ENCODE assay signal across 15 mouse cellular contexts in the genomic region with DNA sequence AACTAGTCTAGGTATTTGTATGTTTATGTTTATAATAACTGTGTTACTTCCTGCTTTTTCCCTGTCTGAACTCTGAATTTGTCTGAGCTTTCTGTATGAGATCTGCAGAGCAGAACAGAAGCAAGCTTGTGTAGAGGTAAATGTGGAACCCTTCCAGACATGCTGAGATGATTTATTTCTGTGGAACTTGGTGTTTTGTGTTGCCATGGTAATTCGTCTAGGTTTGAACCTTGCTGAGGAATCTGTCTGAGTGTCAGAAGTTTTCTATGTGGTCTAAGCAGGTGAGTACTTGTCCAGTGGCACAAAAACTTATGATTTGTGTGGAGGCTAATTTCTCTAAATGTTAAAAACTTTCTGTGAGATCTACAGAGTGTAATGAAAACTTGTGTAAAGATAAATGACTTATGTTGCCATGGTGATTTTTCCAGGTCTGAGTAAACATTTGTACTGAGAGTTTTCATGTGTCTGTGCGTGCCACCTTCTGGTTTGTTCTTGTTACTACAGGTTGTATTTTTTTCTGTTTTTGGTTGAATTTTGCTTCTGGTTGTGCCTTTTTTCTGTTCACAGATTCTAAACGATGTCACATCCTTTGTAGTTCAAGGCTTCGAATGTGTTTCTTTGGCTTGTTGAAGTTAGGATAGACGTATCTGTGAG. TPM values are rescaled to one million over a fixed set of nuclear protein-coding genes. Genes with fewer than 3 reads are reported as not detected.
A peak's percentile ranks its signal among the peaks of the same experiment; 100 is the strongest.
DNase-seq lines count a peak whose midpoint lies in the region; ATAC-seq and TF ChIP-seq lines count a peak whose summit lies in the region.
"Had no signal": no experiment of that assay in that cellular context is flagged by ENCODE, and none has a peak within 500 bp of the region (broad histone marks: within the 10 kb centered on the region; RNA-seq: fewer than 3 reads in every experiment).

No protein-coding gene starts in this region.

- TF ChIP-seq CTCF in stomach, postnatal 0 days (IDR thresholded peaks at IDR 0.05; ENCODE audit: low read depth) = peak; percentile 38
- TF ChIP-seq CTCF in thymus, adult 2 months (IDR thresholded peaks at IDR 0.05; ENCODE audit: borderline replicate concordance, control insufficient read depth, extremely low read depth, insufficient read depth, low read length, poor library complexity) = no peak

- no peak overlapping the region for H3K4me2 ChIP-seq in stomach, postnatal 0 days (replicated peaks; ENCODE audit: low read depth)
- H3K4me2 ChIP-seq: limb, embryonic 12.5 days had no signal

- no peak for TF ChIP-seq POLR2A in thymus, adult 2 months (IDR thresholded peaks at IDR 0.05; ENCODE audit: control insufficient read depth, extremely low read depth, insufficient read depth, low read length, poor library complexity)

- H3K9ac ChIP-seq in stomach, postnatal 0 days (ENCODE audit: low read length) = no peak overlapping the region
- H3K9ac ChIP-seq: limb, embryonic 12.5 days; liver, postnatal 0 days had no signal

- no peaks in the 10 kb centered on the region for H3K4me1 ChIP-seq in stomach, postnatal 0 days (replicated peaks; ENCODE audit: control insufficient read depth, insufficient read depth)
- no peaks in the 10 kb centered on the region for H3K4me1 ChIP-seq in thymus, adult 2 months (replicated peaks; ENCODE audit: control insufficient read depth, insufficient read depth, low read length)
- H3K4me1 ChIP-seq: limb, embryonic 12.5 days had no signal

- no peak for ATAC-seq in stomach, postnatal 0 days (ENCODE audit: low FRiP score, low TSS enrichment)
- ATAC-seq: liver, postnatal 0 days had no signal

- no peak overlapping the region for H3K27ac ChIP-seq in stomach, postnatal 0 days (replicated peaks)
- no peak overlapping the region for H3K27ac ChIP-seq in thymus, adult 2 months (ENCODE audit: control insufficient read depth, insufficient read depth, low read length)
- H3K27ac ChIP-seq: limb, embryonic 12.5 days had no signal

- no peaks in the 10 kb centered on the region for H3K27me3 ChIP-seq in stomach, postnatal 0 days (ENCODE audit: control insufficient read depth, insufficient read depth, low read length)
- no peaks in the 10 kb centered on the region for H3K27me3 ChIP-seq in thymus, adult 2 months (ENCODE audit: control insufficient read depth, insufficient read depth, low read length)
- H3K27me3 ChIP-seq: limb, embryonic 12.5 days had no signal

- H3K4me3 ChIP-seq in stomach, postnatal 0 days (ENCODE audit: low read depth, low read length) = no peak overlapping the region
- H3K4me3 ChIP-seq in thymus, adult 2 months (ENCODE audit: control insufficient read depth, insufficient read depth, low read length) = no peak overlapping the region
- H3K4me3 ChIP-seq: limb, embryonic 12.5 days; myocyte had no signal

- no peaks in the 10 kb centered on the region for H3K36me3 ChIP-seq in stomach, postnatal 0 days (ENCODE audit: control insufficient read depth, insufficient read depth, low read length)
- H3K36me3 ChIP-seq in thymus, adult 2 months (ENCODE audit: control insufficient read depth, insufficient read depth, low read length) = no peaks in the 10 kb centered on the region
- H3K36me3 ChIP-seq: limb, embryonic 12.5 days had no signal

- no peaks in the 10 kb centered on the region for H3K9me3 ChIP-seq in stomach, postnatal 0 days (ENCODE audit: control insufficient read depth, low read length)

- WGBS in stomach, postnatal 0 days = 66% methylated on average over 5 of the region's 5 CpGs
- 78% methylated on average over 5 of the region's 5 CpGs for WGBS in thymus, adult 2 months

- peak; percentile 7 for DNase-seq in layer of hippocampus, adult 11-12 months (ENCODE audit: low spot score)
- no peak for DNase-seq in layer of hippocampus, postnatal 25 days (ENCODE audit: extremely low spot score in 1 of 2, low spot score in 1 of 2)
- DNase-seq in right cerebral cortex, adult 2 months (ENCODE audit: low spot score in 2 of 2) = peak; percentile 1 to 6
- no peak for DNase-seq in right cerebral cortex, postnatal 25 days
- peak; percentile 45 for DNase-seq in R1 (ENCODE audit: low read depth, low spot score)
- DNase-seq in stomach, postnatal 0 days (ENCODE audit: low spot score) = no peak
- no peak for DNase-seq in thymus, adult 2 months
- no peak for DNase-seq in natural killer cell, adult 2 months (ENCODE audit: low spot score in 2 of 2)
- DNase-seq: heart, postnatal 10 days; kidney, postnatal 14 days; liver, postnatal 0 days had no signal

- no peak for TF ChIP-seq EP300 in stomach, postnatal 0 days (optimal IDR thresholded peaks at IDR 0.05)

RNA-seq across cellular contexts. Expression of a gene that starts 21.6 kb away (rescaled TPM):
- total RNA-seq in layer of hippocampus, postnatal 25 days (2021) = not detected
- not detected in 2 replicates for polyA plus RNA-seq in stomach, postnatal 0 days (2015; fragmentation: Nextera tagmentation; extraction: Ambion mirVana)
- not detected in 2 replicates for polyA plus RNA-seq in thymus, adult 2 months (2012; rRNA removed)
- total RNA-seq: heart, postnatal 10 days had no signal
- polyA plus RNA-seq: gonadal fat pad, adult 2 months; limb, embryonic 12.5 days; liver, postnatal 0 days; myocyte; testis, adult 2 months had no signal

Comparison
In these comparisons a context has a peak if more than half of its experiments do, and no peak if none do; other contexts are left out.
1. DNase-seq: peak in layer of hippocampus, adult 11-12 months (single experiment), right cerebral cortex, adult 2 months (2 of 2) and R1 (single experiment); none in layer of hippocampus, postnatal 25 days (0 of 2), right cerebral cortex, postnatal 25 days (single experiment), stomach, postnatal 0 days (single experiment), thymus, adult 2 months (single experiment) and natural killer cell, adult 2 months (0 of 2).